Comparison of ENCODE assay signal across 29 mouse cellular contexts in genomic region chr10:69328029-69328655, GRCm38 (mm10). TPM values are rescaled to one million over a fixed set of nuclear protein-coding genes. Genes with fewer than 3 reads are reported as not detected.
A peak's percentile ranks its signal among the peaks of the same experiment; 100 is the strongest.
DNase-seq lines count a peak whose midpoint lies in the region; ATAC-seq lines count a peak whose summit lies in the region.
"Had no signal": no experiment of that assay in that cellular context is flagged by ENCODE, and none has a peak within 500 bp of the region (broad histone marks: within the 10 kb centered on the region; RNA-seq: fewer than 3 reads in every experiment).

No protein-coding gene starts in this region.

- H3K27ac ChIP-seq in hindbrain, embryonic 13.5 days: 0 out of 2 replicates have a peak overlapping the region, but pooled peaks have one; percentile 12
- no peak overlapping the region for H3K27ac ChIP-seq in hindbrain, embryonic 16.5 days (ENCODE audit: low read depth, low read length)
- 0 out of 2 replicates have a peak overlapping the region, but pooled peaks have one; percentile 4 for H3K27ac ChIP-seq in midbrain, embryonic 16.5 days (ENCODE audit: low read length)
- H3K27ac ChIP-seq: embryonic facial prominence, embryonic 13.5 days; forebrain, embryonic 10.5 days; forebrain, embryonic 15.5 days; gastrocnemius, adult 2 months; kidney, embryonic 15.5 days; left cerebral cortex, adult 2 months; liver, embryonic 12.5 days had no signal

- whole genome bisulfite sequencing in hindbrain, embryonic 13.5 days: 88% methylated on average over 12 of the region's 12 CpGs
- 87% methylated on average over 12 of the region's 12 CpGs for WGBS in hindbrain, embryonic 16.5 days
- 79% methylated on average over 12 of the region's 12 CpGs for WGBS in midbrain, embryonic 16.5 days

- peaks cover 7% of the 10 kb centered on the region; the same call in 1 of the 2 replicates for H3K4me1 ChIP-seq in hindbrain, embryonic 13.5 days (replicated peaks)
- H3K4me1 ChIP-seq in hindbrain, embryonic 16.5 days (ENCODE audit: control insufficient read depth, insufficient read depth, low read depth, low read length): no peaks in the 10 kb centered on the region
- H3K4me1 ChIP-seq in midbrain, embryonic 16.5 days (ENCODE audit: control insufficient read depth, insufficient read depth, low read length): peaks cover 3% of the 10 kb centered on the region; the same call in 1 of the 2 replicates
- H3K4me1 ChIP-seq: embryonic facial prominence, embryonic 13.5 days; forebrain, embryonic 10.5 days; heart, embryonic 12.5 days; kidney, embryonic 15.5 days had no signal

- no peak overlapping the region for H3K9ac ChIP-seq in hindbrain, embryonic 13.5 days
- H3K9ac ChIP-seq in hindbrain, embryonic 16.5 days (ENCODE audit: low read depth, low read length): no peak overlapping the region
- H3K9ac ChIP-seq in midbrain, embryonic 16.5 days (ENCODE audit: low read depth, low read length): no peak overlapping the region
- H3K9ac ChIP-seq: embryonic facial prominence, embryonic 13.5 days; forebrain, embryonic 15.5 days; heart, embryonic 12.5 days; kidney, embryonic 15.5 days; liver, embryonic 12.5 days; liver, postnatal 0 days had no signal

- intact Hi-C loops in left cerebral cortex, postnatal 14 days (cut with DNase I): no loop called here

- no peak overlapping the region for H3K4me2 ChIP-seq in hindbrain, embryonic 13.5 days
- no peak overlapping the region for H3K4me2 ChIP-seq in hindbrain, embryonic 16.5 days (ENCODE audit: low read length)
- H3K4me2 ChIP-seq in midbrain, embryonic 16.5 days (ENCODE audit: low read length): no peak overlapping the region
- H3K4me2 ChIP-seq: embryonic facial prominence, embryonic 13.5 days; forebrain, embryonic 15.5 days; heart, embryonic 12.5 days; kidney, embryonic 15.5 days; liver, embryonic 12.5 days had no signal

- no peak overlapping the region for H3K4me3 ChIP-seq in hindbrain, embryonic 13.5 days
- no peak overlapping the region for H3K4me3 ChIP-seq in hindbrain, embryonic 16.5 days (ENCODE audit: low read length)
- no peak overlapping the region for H3K4me3 ChIP-seq in midbrain, embryonic 16.5 days (ENCODE audit: low read depth, low read length)
- H3K4me3 ChIP-seq: embryonic facial prominence, embryonic 13.5 days; forebrain, embryonic 10.5 days; forebrain, embryonic 15.5 days; gastrocnemius, adult 2 months; heart, embryonic 12.5 days; kidney, embryonic 15.5 days; left cerebral cortex, adult 2 months; liver, embryonic 12.5 days had no signal

- DNase-seq in retina, postnatal 1 day: peak; percentile 38
- DNase-seq in retina, embryonic 14.5 days (ENCODE audit: low spot score): no peak
- DNase-seq in ZHBTc4 (ENCODE audit: low read depth, low spot score): peak; percentile 63
- no peak for DNase-seq in urinary bladder, postnatal 4 days (ENCODE audit: low spot score in 2 of 2)
- DNase-seq in left cerebral cortex, postnatal 14 days (ENCODE audit: low spot score in 2 of 2): no peak
- DNase-seq: adrenal gland, postnatal 14 days; cerebellum, adult 11-12 months; cerebellum, adult 9-11 months; gastrocnemius, adult 2 months; gastrocnemius, postnatal 36 days; heart, adult 18-20 months; heart, postnatal 4 days; kidney, adult 18-20 months; kidney, postnatal 25 days; left cerebral cortex, postnatal 4 days; liver, postnatal 0 days; lung, postnatal 36 days; right cerebral cortex, postnatal 4 days; thymus, postnatal 14 days had no signal

- H3K27me3 ChIP-seq in hindbrain, embryonic 13.5 days: no peaks in the 10 kb centered on the region
- H3K27me3 ChIP-seq in hindbrain, embryonic 16.5 days (replicated peaks; ENCODE audit: control insufficient read depth, insufficient read depth, low read length): no peaks in the 10 kb centered on the region
- H3K27me3 ChIP-seq in midbrain, embryonic 16.5 days (ENCODE audit: control insufficient read depth, insufficient read depth, low read depth, low read length): no peaks in the 10 kb centered on the region
- H3K27me3 ChIP-seq: embryonic facial prominence, embryonic 13.5 days; forebrain, embryonic 15.5 days; heart, embryonic 12.5 days; kidney, embryonic 15.5 days; liver, embryonic 12.5 days had no signal

- ATAC-seq in hindbrain, embryonic 13.5 days (ENCODE audit: low FRiP score): no peak
- no peak for ATAC-seq in hindbrain, embryonic 16.5 days
- ATAC-seq in midbrain, embryonic 16.5 days: peak; percentile 26; the same call in 1 of the 2 replicates
- ATAC-seq: forebrain, embryonic 15.5 days had no signal

- no peaks in the 10 kb centered on the region for H3K36me3 ChIP-seq in hindbrain, embryonic 13.5 days
- no peaks in the 10 kb centered on the region for H3K36me3 ChIP-seq in hindbrain, embryonic 16.5 days (ENCODE audit: control insufficient read depth, insufficient read depth, low read length)
- no peaks in the 10 kb centered on the region for H3K36me3 ChIP-seq in midbrain, embryonic 16.5 days (ENCODE audit: control insufficient read depth, insufficient read depth, low read length)
- H3K36me3 ChIP-seq: forebrain, embryonic 15.5 days had no signal

- H3K9me3 ChIP-seq in hindbrain, embryonic 13.5 days: no peaks in the 10 kb centered on the region
- no peaks in the 10 kb centered on the region for H3K9me3 ChIP-seq in hindbrain, embryonic 16.5 days (ENCODE audit: control insufficient read depth, low read length)
- H3K9me3 ChIP-seq in midbrain, embryonic 16.5 days (replicated peaks; ENCODE audit: control insufficient read depth, low read length, poor library complexity, severe bottlenecking): no peaks in the 10 kb centered on the region
- H3K9me3 ChIP-seq: embryonic facial prominence, embryonic 13.5 days; forebrain, embryonic 10.5 days; forebrain, embryonic 15.5 days; heart, embryonic 12.5 days; kidney, embryonic 15.5 days; liver, embryonic 12.5 days had no signal

RNA-seq across cellular contexts. Expression of gene Cdk1, which starts 24.6 kb away (rescaled TPM):
- polyA plus RNA-seq in hindbrain, embryonic 13.5 days (2015; fragmentation: Nextera tagmentation; extraction: Ambion mirVana): 99.4 and 113 TPM in 2 replicates
- polyA plus RNA-seq in hindbrain, embryonic 16.5 days (2015; fragmentation: Nextera tagmentation; extraction: Ambion mirVana): 82.9 and 89.3 TPM in 2 replicates
- polyA plus RNA-seq in midbrain, embryonic 16.5 days (2015; fragmentation: Nextera tagmentation; extraction: Ambion mirVana): 31.9 and 49.3 TPM in 2 replicates
- total RNA-seq in left cerebral cortex, postnatal 14 days (2021): 1 to 10 TPM; 2.6 to 3.3 TPM
- total RNA-seq: gastrocnemius, adult 2 months had no signal

Comparison
In these comparisons a context has a peak if more than half of its experiments do, and no peak if none do; other contexts are left out.
1. DNase-seq: peak in retina, postnatal 1 day (single experiment) and ZHBTc4 (single experiment); none in retina, embryonic 14.5 days (single experiment), urinary bladder, postnatal 4 days (0 of 2) and left cerebral cortex, postnatal 14 days (0 of 2).